Mouse (Mus musculus) ES-Bruce4 (cell line): ENCODE data around the gene Ptprt.

Source experiments
- CTCF ChIP-seq: IDR thresholded peaks from one replicate; pipeline ENCODE4 v1.8.1; 2011; ENCODE audit warnings: low read depth, low read length
- EP300 ChIP-seq: IDR thresholded peaks from 2 replicates; pipeline ENCODE4 v1.6.1; 2011; ENCODE audit warnings: low read depth, low read length; ENCODE audit not compliant: insufficient read depth
- POLR2A ChIP-seq: IDR thresholded peaks from one replicate; pipeline ENCODE4 v1.8.1; 2011; ENCODE audit warnings: low read length; ENCODE audit not compliant: insufficient read depth

- TF ChIP-seq POLR2A (no peak), CTCF (no peak), EP300 (no peak)
These were observed 69.6 kb downstream of the Ptprt start for GRCm38 (mm10) chr2:162591388-162591787.
